Mouse (Mus musculus): ENCODE data around the gene Larp6. TPM values are rescaled to one million over a fixed set of nuclear protein-coding genes. Genes with fewer than 3 reads are reported as not detected.
A peak's percentile ranks its signal among the peaks of the same experiment; 100 is the strongest.

Gene Larp6
- polyA plus RNA-seq, 1 experiment from 2014 or later = 4.7 TPM

GRCm38 (mm10) chr9:60719687-60720086 lies 6.9 kb downstream of the Larp6 start:
- Histone ChIP-seq H3K4me1 (ENCODE audit: control insufficient read depth, insufficient read depth, low read length) (no peaks in the 10 kb centered on the region), H3K36me3 (ENCODE audit: control insufficient read depth, insufficient read depth, low read length) (no peaks in the 10 kb centered on the region), H3K27me3 (replicated peaks; ENCODE audit: control insufficient read depth, insufficient read depth, low read length) (no peaks in the 10 kb centered on the region), H3K9ac (ENCODE audit: low read depth, low read length) (no peak overlapping the region), H3K9me3 (ENCODE audit: control insufficient read depth, low read length) (no peaks in the 10 kb centered on the region), H3K27ac (replicated peaks; ENCODE audit: low read depth, low read length) (no peak overlapping the region), H3K4me2 (ENCODE audit: low read depth, low read length) (no peak overlapping the region), H3K4me3 (ENCODE audit: low read depth, low read length) (no peak overlapping the region)
- no peak for ATAC-seq (ENCODE audit: low read depth)
- 76% methylated on average over 3 of the region's 3 CpGs for WGBS
- no peak for DNase-seq (ENCODE audit: low spot score)

- Histone ChIP-seq H3K27ac (replicated peaks; ENCODE audit: low read depth, low read length) (no peak overlapping the region), H3K9ac (ENCODE audit: low read depth, low read length) (no peak overlapping the region), H3K27me3 (replicated peaks; ENCODE audit: control insufficient read depth, insufficient read depth, low read length) (no peaks in the 10 kb centered on the region), H3K36me3 (ENCODE audit: control insufficient read depth, insufficient read depth, low read length) (0 out of 2 replicates have a peak, but pooled peaks cover 4% of the 10 kb centered on the region), H3K4me1 (ENCODE audit: control insufficient read depth, insufficient read depth, low read length) (no peaks in the 10 kb centered on the region), H3K4me3 (ENCODE audit: low read depth, low read length) (no peak overlapping the region), H3K9me3 (ENCODE audit: control insufficient read depth, low read length) (peaks cover 5% of the 10 kb centered on the region; the same call in 1 of the 2 replicates), H3K4me2 (ENCODE audit: low read depth, low read length) (no peak overlapping the region)
- ATAC-seq (ENCODE audit: low read depth) (no peak), DNase-seq (ENCODE audit: low spot score) (no peak)
- WGBS = 90% methylated on average over 7 of the region's 7 CpGs
Observed at GRCm38 (mm10) chr9:60724968-60725367, 12.2 kb downstream of the Larp6 start.

DNA sequence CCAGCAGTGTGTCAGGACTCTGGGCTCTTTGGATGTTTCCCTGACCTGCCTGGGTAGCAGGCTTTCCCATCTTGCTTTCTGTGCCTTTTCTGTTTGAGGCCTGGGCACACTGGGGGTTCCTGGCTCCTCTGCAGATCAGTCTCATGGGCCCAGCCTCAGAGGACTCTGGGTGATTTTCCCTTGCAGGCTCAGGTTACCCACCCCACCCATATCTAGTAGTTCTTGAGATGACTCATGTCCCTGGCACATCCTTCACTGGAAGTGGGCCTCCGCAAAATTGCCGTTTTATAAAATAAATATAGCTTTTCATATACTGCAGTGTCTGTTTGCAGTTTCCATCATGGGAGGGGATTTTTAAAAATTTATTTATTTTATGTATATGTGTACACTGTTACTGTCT lies 21.5 kb downstream of the Larp6 start:
- no peaks in the 10 kb centered on the region for H3K4me1 ChIP-seq (ENCODE audit: control insufficient read depth, insufficient read depth, low read length)
- H3K9me3 ChIP-seq (ENCODE audit: control insufficient read depth, low read length) = peaks cover 11% of the 10 kb centered on the region
- ATAC-seq (ENCODE audit: low read depth) (no peak), DNase-seq (ENCODE audit: low spot score) (no peak)
- H3K4me3 ChIP-seq (ENCODE audit: low read depth, low read length) = no peak overlapping the region
- no peaks in the 10 kb centered on the region for H3K27me3 ChIP-seq (replicated peaks; ENCODE audit: control insufficient read depth, insufficient read depth, low read length)
- no peak overlapping the region for H3K4me2 ChIP-seq (ENCODE audit: low read depth, low read length)
- H3K36me3 ChIP-seq (ENCODE audit: control insufficient read depth, insufficient read depth, low read length) = peaks cover 14% of the 10 kb centered on the region
- H3K9ac ChIP-seq (ENCODE audit: low read depth, low read length) = no peak overlapping the region
- WGBS = 78% methylated on average over 2 of the region's 2 CpGs
- H3K27ac ChIP-seq (replicated peaks; ENCODE audit: low read depth, low read length) = no peak overlapping the region

DNA sequence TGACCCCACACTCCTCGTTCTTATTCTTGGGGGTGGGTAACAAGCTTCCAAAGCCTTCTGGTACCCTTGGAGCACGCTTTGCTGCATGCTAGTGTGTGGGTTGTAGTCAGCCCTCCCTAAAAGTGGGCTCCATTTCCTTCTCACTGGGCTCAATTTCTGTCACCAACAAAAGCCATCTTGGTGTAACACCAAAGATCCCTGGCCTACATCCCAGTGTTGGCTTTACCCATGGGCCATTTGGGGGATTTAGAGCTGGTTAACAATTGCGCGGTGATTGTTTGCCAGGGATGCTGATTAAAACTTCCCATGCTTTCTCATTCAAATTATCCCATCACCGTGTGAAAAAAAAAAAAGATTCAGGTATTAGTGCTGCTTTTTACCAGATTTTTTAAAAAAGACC lies 26.3 kb downstream of the Larp6 start:
- Histone ChIP-seq H3K27ac (replicated peaks; ENCODE audit: low read depth, low read length) (no peak overlapping the region), H3K36me3 (ENCODE audit: control insufficient read depth, insufficient read depth, low read length) (peaks cover 14% of the 10 kb centered on the region), H3K4me3 (ENCODE audit: low read depth, low read length) (no peak overlapping the region), H3K9me3 (ENCODE audit: control insufficient read depth, low read length) (0 out of 2 replicates have a peak, but pooled peaks cover 5% of the 10 kb centered on the region), H3K9ac (ENCODE audit: low read depth, low read length) (no peak overlapping the region), H3K27me3 (replicated peaks; ENCODE audit: control insufficient read depth, insufficient read depth, low read length) (no peaks in the 10 kb centered on the region), H3K4me1 (ENCODE audit: control insufficient read depth, insufficient read depth, low read length) (peaks cover 17% of the 10 kb centered on the region), H3K4me2 (ENCODE audit: low read depth, low read length) (no peak overlapping the region)
- ATAC-seq (ENCODE audit: low read depth) = no peak
- DNase-seq (ENCODE audit: low spot score) = no peak
- WGBS = 92% methylated on average over 5 of the region's 5 CpGs

DNA sequence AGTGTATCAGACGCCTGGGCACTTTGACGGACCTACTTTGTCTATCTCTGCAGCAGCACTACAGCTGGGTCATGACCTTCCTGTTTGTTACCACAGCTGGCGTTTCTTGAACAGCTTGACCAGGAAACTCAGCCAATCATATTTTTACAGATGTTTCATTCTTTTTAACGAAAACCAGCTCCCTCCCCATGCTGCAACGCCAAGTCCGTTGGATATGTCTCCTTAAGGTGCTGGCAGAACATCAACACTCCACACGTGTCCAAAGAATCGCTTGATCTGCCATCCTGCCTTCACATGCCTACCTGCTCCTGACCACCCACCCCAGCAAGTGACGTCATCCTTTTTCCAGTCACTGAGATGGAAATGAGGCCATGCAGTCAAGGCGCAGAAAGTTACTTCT lies 28.6 kb downstream of the Larp6 start:
- Histone ChIP-seq H3K4me2 (ENCODE audit: low read depth, low read length) (no peak overlapping the region), H3K9me3 (ENCODE audit: control insufficient read depth, low read length) (0 out of 2 replicates have a peak, but pooled peaks cover 5% of the 10 kb centered on the region), H3K36me3 (ENCODE audit: control insufficient read depth, insufficient read depth, low read length) (peaks cover 14% of the 10 kb centered on the region), H3K27me3 (replicated peaks; ENCODE audit: control insufficient read depth, insufficient read depth, low read length) (no peaks in the 10 kb centered on the region), H3K9ac (ENCODE audit: low read depth, low read length) (no peak overlapping the region), H3K4me1 (ENCODE audit: control insufficient read depth, insufficient read depth, low read length) (peaks cover 17% of the 10 kb centered on the region), H3K27ac (replicated peaks; ENCODE audit: low read depth, low read length) (no peak overlapping the region), H3K4me3 (ENCODE audit: low read depth, low read length) (no peak overlapping the region)
- 58% methylated on average over 10 of the region's 10 CpGs for WGBS
- DNase-seq (ENCODE audit: low spot score) (peak; percentile 7), ATAC-seq (ENCODE audit: low read depth) (no peak)

DNA sequence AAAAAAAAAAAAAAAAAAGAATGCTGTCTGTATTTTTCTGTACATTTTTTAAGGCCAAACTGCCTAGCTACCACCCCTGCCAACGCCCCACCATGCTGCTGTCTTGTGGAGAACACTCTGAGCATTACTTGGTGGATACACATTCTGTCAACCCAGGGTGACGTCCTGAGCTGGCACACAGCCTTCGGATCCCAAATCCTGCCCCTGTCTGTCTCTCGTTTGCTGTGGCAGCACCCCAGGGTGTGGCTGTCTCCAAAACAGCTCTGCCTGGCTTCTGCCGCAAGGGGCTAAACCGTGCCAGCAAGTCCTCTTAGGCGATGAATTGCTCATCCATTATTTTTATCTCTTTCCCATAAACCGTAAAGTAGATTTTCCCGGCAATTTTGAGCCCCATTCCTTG lies 29.7 kb downstream of the Larp6 start:
- WGBS = 65% methylated on average over 9 of the region's 9 CpGs
- Histone ChIP-seq H3K4me3 (ENCODE audit: low read depth, low read length) (no peak overlapping the region), H3K27ac (replicated peaks; ENCODE audit: low read depth, low read length) (no peak overlapping the region), H3K4me2 (ENCODE audit: low read depth, low read length) (0 out of 2 replicates have a peak overlapping the region, but pooled peaks have one; percentile 33), H3K4me1 (ENCODE audit: control insufficient read depth, insufficient read depth, low read length) (peaks cover 17% of the 10 kb centered on the region), H3K36me3 (ENCODE audit: control insufficient read depth, insufficient read depth, low read length) (peaks cover 6% of the 10 kb centered on the region), H3K9ac (ENCODE audit: low read depth, low read length) (no peak overlapping the region), H3K27me3 (replicated peaks; ENCODE audit: control insufficient read depth, insufficient read depth, low read length) (no peaks in the 10 kb centered on the region), H3K9me3 (ENCODE audit: control insufficient read depth, low read length) (0 out of 2 replicates have a peak, but pooled peaks cover 3% of the 10 kb centered on the region)
- DNase-seq (ENCODE audit: low spot score) = peak; percentile 22
- no peak for ATAC-seq (ENCODE audit: low read depth)

- Histone ChIP-seq H3K27ac (replicated peaks; ENCODE audit: low read depth, low read length) (0 out of 2 replicates have a peak overlapping the region, but pooled peaks have one; percentile 6), H3K4me2 (ENCODE audit: low read depth, low read length) (peak overlapping the region; percentile 33), H3K36me3 (ENCODE audit: control insufficient read depth, insufficient read depth, low read length) (no peaks in the 10 kb centered on the region), H3K4me3 (ENCODE audit: low read depth, low read length) (no peak overlapping the region; the same call in 1 of the 2 replicates), H3K27me3 (replicated peaks; ENCODE audit: control insufficient read depth, insufficient read depth, low read length) (no peaks in the 10 kb centered on the region), H3K9me3 (ENCODE audit: control insufficient read depth, low read length) (no peaks in the 10 kb centered on the region), H3K9ac (ENCODE audit: low read depth, low read length) (no peak overlapping the region), H3K4me1 (ENCODE audit: control insufficient read depth, insufficient read depth, low read length) (peaks cover 17% of the 10 kb centered on the region)
- WGBS = 36% methylated on average over 17 of the region's 17 CpGs
- ATAC-seq (ENCODE audit: low read depth) (no peak), DNase-seq (ENCODE audit: low spot score) (peak; percentile 75)
Observed at GRCm38 (mm10) chr9:60743180-60743900, 30.6 kb downstream of the Larp6 start.

DNA sequence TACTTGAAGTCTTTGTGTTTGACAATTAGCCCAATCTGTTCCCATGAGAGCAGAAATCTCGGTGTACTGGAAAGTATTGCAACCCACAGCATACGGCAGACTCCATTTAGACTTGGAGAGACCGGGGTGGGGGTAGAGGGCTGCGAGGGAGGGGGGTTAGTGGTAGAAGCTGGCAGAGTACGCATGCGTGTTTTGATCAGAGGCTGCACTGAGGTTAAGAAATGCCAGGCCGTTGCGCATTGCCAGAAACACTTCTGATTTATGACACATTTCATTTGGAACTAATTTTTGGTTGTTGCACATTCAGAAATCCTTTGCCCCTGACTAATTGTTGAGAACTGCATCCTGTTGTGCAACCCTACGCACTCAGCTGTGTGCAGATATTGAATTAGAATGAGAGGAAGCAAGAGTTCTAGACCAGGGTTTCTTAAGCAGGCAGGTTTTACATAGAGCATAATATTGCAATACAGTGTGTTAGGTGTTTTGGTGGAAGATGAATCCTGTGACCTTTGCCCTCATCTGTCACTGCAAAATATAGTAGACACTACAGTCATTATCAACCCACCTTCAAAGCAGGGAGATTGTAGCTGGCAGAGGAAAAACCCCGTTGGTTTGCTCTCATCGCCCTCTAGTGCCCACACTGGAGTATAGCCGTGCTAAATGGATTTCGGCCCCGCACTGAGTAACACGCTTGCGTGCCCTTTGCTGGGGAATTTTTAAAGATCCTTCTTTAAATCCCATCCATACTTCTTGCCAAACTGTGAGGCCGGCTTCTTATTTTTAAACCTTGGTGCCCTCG lies 31.6 kb downstream of the Larp6 start:
- Histone ChIP-seq H3K36me3 (ENCODE audit: control insufficient read depth, insufficient read depth, low read length) (no peaks in the 10 kb centered on the region), H3K9me3 (ENCODE audit: control insufficient read depth, low read length) (no peaks in the 10 kb centered on the region), H3K4me2 (ENCODE audit: low read depth, low read length) (no peak overlapping the region), H3K4me1 (ENCODE audit: control insufficient read depth, insufficient read depth, low read length) (peaks cover 17% of the 10 kb centered on the region), H3K27me3 (replicated peaks; ENCODE audit: control insufficient read depth, insufficient read depth, low read length) (no peaks in the 10 kb centered on the region), H3K4me3 (ENCODE audit: low read depth, low read length) (no peak overlapping the region), H3K27ac (replicated peaks; ENCODE audit: low read depth, low read length) (no peak overlapping the region), H3K9ac (ENCODE audit: low read depth, low read length) (no peak overlapping the region)
- ATAC-seq (ENCODE audit: low read depth) = peak; percentile 67; the same call in 1 of the 2 replicates
- 36% methylated on average over 18 of the region's 18 CpGs for WGBS
- DNase-seq (ENCODE audit: low spot score) = peak; percentile 48
